Mouse (Mus musculus): ENCODE results near the gene Armc9.

Gene Armc9

DNA sequence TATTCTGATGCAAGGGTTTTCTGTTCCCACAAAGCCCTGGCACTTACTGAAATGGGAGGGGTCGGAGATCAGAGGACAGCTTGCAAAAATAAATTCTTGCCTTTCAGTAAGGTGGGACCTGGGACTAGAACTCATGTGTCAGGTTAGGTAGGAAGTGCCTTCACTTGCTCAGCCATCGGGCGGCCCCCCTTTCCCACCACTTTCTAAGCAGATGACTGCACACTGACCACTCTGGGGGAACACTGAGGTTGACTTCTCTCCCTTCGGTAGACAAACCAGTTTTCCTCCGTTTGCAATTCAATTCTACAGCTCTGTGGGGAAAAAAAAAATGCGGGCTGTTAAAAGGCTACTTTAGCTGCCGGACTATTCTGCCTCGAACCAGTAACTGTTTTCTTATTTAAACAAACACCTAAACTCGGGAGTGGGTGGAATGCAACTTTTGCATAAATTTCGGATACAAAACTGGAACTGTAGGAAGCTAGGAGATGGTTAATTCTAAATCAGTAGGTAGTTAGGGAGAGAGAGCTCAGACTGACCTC, 157.0 kb downstream of the Armc9 start:
- no peak for DNase-seq (ENCODE audit: low read depth, low spot score)

DNA sequence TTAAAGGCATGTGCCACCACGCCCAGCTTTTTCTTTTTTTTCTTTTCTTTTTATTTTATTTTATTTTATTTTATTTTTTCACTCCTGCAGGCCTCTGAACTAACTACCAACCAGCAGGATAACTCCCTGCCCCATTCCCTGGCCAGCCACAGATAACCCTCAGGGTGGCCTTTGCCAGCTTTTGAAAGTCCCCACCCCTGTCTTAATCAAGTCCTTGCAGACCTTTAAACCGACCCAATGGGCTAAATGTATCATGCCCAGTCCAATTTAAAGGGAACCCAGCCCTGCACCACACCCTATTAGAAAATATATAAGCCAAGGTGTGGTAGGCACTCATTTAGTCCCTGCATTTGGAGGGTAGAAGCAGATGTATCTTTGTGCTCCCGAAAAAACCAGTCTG, 157.7 kb downstream of the Armc9 start:
- DNase-seq (ENCODE audit: low read depth, low spot score) = no peak

DNA sequence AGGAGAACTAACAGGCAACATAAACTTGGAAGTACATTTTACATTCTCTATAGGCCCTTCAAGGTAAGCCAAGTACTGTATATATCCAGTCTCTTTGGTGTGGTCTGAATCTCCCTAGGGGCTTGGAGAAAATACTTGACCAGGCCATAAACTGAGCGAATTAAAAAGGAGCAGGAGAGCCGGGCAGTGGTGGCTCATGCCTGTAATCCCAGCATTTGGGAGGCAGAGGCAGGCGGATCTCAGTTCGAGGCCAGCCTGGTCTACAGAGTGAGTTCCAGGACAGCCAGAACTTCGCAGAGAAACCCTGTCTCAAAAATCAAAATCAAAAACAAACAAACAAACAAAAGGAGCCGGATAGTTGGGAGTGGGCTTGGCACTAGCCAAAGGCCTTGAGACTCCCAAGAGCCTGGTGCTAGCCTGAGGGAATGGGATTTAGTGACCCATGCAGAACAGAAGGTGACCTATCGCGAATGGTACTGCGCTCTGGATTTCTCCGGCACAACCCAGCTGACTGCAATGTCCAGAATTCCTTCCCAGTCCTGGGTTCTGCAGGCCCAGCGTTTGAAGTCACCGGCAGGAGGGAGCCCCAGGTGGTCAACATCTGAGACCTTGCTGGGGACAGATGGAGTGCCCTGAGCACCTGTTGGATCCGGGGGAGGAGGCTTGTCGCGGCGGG, 158.7 kb downstream of the Armc9 start:
- DNase-seq (ENCODE audit: low read depth, low spot score) = no peak

DNA sequence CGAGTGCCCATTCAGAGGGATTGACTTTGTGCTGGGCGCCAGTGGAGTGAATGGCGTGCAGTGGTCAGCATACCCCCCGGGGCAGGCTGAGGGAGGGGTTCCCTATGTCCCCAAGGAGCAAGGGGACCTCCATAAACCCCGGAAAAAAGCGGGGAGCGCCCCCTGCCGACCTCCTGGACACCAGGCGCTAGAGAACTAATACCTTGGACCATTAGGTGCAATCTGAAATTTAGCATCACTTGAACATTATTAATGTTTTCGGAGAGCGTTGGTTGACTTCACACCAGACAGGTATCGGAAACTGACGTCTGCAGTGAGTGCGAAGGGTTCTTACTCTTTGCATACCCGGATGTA, 159.2 kb downstream of the Armc9 start:
- no peak for DNase-seq (ENCODE audit: low read depth, low spot score)

DNA sequence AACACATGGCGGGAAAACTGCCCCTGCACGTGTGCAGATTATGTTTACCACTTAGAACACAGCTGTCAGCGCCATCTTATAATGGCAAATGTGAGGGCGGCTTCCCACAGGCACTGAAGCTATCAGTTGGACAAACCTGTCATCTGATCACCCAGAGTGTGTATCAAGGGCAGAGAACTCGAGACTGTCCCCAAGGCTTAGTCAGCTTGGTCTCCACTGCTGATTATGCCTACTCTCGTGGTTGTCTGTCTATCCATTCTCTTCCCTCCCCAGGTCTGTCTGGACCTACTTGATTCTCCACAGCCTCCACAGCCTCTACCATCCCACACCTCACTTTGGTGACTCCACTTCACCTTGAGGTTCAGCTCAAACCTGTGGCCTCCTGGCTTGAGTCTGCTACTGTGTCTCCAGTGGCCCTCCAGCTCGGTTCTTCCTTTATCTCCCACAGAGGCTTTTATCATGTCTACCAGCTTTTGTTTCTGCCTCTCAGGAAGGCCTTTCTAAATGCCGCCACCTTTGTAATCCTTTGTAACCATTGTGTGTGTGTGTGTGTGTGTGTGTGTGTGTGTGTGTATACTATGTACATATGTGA, 166.3 kb downstream of the Armc9 start:
- no peak for DNase-seq (ENCODE audit: low read depth, low spot score)

Measured in forelimb bud, embryonic 11.5 days (tissue).